Mouse (Mus musculus): Measurements from ENCODE around the gene Lsm14b.
A peak's percentile ranks its signal among the peaks of the same experiment; 100 is the strongest.

Lsm14b gene

DNA sequence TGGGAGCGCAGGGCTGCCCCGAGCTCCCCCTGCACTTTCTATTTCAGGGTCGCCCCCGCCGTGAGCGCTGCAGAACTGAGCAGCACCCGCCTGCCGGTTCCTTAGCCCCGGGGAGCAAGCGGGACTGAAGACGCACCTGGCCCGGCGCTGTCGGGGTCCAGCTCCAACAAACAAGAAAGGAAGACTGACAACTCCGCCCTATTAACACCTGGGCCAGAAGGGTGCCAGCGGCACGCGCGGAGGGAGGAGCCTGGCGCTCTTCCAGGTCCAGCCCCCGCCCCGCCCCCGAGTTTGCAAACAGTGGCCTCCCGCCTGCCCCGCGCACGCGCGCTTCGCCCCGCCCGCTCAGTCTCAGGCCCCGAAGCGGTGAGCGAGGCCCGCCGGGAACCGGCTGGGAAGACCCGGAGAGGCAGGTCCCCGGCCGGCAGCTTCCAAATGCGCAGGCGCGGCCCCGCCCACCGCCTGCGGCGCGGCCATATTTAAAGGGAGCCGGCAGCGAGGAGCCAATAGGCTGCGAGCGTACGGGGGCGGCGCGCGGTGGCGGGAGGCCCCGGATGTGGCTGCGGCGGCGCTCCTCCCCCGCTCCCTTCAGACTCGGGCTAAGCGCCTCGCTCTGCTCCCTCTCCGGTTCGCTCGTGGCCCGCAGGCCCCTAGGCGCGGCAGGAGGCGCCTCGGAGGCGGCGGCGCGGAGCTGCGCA, at the start of gene Lsm14b:
Gene Lsm14b, plus strand, starts transcription at position 587 of the 698 bp plus-strand sequence.
- DNase-seq (ENCODE audit: low read depth), result peak; percentile 94

DNA sequence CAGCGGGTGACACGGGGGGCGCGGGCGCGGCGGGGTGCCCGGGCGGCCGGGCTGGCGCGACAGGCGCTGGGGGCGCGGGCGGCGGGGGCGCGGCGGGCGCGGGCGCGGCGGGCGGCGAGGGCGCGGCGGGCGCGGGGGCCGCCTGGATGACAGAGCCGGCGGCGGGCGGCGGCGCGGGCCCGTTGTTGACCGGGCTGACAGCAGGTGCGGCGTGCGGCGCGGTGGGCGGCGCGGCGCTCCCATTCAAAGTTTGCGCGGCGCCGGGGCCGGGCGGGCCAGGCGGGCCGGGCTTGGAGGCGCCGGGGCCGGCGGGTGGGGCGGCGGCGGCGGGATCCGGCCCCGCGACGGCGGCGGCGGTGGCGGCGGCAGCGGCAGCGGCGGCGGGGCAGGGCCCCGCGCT, 48.9 kb upstream of the Lsm14b start:
- no peak for DNase-seq (ENCODE audit: low read depth)

DNA sequence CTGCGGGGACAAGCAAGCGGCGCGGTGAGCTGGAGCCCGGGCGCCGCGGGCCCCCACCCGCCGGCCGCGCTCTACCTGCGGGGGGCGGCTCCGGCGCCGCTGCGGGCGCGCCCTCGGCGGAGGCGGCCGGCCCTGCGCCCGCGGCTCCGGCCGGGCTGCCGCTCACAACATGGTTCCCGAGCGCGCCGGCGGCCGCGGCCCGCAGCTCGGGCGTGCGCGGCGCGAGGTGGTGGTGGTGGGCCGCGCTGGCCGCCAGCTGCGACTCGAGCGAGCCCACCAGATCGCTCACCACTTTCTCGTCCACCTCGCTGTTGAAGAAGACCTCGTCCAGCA, 48.5 kb upstream of the Lsm14b start:
- DNase-seq (ENCODE audit: low read depth), result no peak

DNA sequence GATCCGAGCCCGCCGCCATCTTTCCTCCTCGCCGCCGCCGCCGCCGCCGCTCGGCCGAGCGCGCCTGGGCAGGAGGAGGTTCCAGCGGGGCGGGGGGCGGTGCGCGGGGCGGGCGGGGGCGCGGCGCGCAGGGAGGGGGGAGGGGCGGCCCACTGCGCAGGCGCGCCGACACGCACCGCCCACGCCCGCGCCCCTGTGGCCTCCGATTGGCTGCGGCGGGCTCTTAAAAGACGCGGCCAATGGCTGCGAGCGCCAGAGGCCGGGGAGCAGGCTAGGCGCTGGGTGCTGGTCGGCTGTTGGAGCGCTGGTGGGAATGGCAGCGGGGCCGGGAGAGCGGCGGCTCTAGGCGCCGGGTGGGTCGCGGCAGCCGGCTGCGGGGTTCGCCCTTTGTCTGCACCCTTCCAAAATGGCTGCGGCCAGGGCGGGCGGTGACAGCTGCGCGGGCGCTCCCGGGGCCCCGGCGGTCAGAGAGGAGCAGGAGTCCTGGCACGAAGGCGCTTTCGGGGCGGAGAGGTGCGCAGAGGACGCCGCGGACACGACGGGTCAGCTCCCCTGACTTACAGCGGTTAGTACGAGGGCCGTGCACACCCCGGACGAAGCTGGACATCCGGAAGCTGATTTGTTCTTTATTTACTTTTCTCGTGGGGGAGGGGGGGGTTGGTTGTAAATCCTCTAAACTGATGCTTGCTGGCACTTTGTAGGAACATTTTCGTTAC, 48.0 kb upstream of the Lsm14b start, which contains the start of gene Taf4:
Gene Taf4, minus strand, starts transcription at position 19 of the 716 bp plus-strand sequence.
- peak; percentile 61 for DNase-seq (ENCODE audit: low read depth)

DNA sequence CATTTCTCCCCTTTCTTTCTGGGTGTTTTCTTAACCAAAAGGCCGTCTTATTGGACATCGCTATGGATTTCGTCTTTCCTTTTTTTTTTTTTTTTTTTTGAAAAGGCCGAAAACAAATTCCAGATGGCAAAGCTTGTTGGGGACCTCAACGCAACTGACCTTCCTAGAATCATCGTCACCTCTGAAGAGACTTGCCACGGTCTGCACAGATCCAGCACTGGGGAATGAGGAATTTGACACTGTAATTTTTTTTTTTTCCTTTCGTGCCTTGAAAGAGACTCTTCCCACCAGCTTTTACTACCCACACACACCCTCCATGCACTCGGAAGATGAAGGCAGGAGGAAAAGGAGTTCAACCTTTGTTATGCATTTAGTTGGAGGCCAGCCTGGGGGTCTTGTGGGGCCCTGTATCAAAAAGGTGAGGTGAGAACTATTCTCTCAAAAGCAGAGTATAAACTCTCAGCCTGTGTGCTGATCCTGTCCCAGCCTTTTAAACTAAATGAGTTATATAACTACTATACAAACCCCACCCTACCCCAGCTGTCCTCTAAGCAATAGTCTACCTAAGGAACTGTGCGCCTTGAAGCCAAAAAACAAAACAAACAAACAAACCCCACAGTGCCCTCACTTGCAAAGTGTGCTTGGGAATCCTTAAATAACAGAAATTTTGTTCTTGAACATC, 47.3 kb upstream of the Lsm14b start:
- no peak for DNase-seq (ENCODE audit: low read depth)

DNA sequence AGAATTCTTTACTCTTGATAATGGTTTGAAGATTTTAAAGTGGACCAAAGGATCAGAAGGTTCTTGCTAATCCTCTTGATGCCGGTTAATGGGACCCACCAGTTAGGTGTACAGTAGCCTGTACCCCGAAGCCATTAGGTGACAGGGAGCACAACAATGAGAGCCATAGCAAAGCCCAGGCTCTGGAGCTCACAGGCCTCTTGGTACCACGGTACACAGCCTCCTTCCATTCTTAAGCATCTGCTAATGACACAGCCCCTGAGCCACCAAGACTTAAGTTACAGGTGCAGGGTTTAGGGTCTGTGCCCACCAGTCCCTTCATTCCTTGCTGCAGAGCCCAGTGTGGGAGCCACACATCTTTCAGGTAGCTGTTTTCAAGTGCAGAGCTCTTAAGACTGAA, 46.5 kb upstream of the Lsm14b start:
- DNase-seq (ENCODE audit: low read depth), result no peak

DNA sequence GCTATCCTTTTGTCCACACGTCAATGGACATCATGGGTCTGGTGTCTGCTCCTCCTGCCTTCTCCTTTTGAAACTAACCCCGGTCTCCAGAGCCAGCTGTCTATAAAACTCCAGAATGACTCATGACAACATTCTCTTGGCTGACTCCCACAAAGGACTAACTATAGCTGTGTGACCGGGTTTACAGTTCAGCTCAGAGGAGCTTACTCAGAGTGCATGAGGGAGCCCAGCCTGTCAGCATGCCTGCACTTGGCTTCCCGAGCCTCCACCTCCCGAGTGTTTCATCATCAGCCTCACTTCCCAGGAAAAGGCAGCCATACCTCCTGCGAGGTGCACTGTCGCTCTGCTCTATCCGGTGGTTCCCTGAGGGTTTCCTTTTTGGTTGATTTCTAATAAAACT, 45.0 kb upstream of the Lsm14b start:
- no peak for DNase-seq (ENCODE audit: low read depth)

DNA sequence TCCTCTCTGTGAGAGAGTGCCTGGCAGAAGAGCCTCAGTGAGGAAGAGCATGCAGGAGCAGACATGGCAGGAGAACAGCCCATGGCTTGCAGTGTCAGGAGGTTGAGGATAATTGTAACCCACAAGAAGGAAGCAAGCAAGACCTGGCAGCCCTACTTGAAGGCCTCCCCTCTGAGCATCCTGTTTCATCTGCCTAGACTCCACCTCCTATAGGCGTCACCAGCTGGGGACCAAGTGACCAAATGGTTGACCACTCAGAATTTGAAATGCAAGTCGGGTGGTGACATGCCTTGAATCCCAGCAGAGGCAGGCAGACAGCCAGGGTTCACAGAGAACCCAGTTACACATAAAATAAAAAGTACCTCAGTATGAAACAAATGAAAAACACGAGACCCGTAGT, 44.2 kb upstream of the Lsm14b start:
- no peak for DNase-seq (ENCODE audit: low read depth)

DNA sequence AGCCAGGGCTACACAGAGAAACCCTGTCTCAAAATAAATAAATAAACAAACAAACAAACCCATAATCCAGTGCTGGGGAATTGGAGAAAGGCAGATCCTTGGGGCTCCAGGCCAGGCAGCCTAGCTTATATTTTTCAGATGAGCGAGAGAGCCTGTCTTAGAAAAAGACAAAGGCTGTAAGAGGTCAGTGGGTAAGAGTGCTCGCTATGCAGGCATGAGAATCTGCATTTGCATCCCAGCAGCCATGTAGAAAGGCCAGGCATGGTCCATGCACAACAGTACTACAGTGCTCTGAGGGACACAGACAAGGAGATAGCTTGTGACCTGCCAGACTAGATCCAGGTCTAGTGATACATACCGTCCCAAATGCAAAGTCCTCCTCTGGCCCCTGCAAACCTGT, 42.1 kb upstream of the Lsm14b start:
- no peak for DNase-seq (ENCODE audit: low read depth)

DNA sequence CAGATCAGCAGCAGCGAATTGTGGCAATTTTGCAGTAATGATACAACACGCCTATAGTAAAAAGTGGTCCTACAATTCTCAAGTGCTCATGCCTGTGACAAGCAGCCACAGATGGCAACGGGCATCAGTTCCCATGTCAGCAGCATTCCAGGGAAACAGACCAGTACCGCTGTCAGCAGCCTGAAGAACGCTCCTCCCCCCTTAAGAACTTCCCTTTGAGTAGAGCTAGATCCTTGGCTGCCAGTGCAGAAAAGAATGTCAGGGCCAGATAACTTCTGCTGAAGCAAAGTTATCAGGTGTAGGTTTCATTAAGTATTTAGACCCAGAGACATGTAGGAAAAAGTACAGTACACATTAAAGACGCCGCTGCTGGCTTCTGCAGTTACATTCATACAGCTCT, 40.0 kb upstream of the Lsm14b start:
- no peak for DNase-seq (ENCODE audit: low read depth)

DNA sequence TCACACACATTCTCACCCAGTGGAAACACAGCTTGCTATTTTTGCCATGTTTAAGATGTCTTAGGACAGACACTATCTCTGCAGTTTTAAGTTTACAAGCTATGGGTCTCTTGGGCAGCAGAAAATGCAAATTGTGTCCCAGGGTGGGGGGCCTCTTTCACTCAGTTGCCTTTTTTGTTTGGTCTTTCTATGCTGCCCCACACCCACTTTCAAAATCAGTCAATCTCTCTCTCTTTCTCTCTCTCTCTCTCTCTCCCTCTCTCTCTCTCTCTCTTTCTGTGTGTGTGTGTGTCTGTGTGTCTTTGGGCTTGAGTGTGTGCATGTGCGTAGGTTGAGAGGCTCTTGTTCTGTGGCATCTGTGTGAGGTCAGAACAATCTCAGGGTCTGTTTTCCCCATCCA, 39.1 kb upstream of the Lsm14b start:
- DNase-seq (ENCODE audit: low read depth), result no peak

DNA sequence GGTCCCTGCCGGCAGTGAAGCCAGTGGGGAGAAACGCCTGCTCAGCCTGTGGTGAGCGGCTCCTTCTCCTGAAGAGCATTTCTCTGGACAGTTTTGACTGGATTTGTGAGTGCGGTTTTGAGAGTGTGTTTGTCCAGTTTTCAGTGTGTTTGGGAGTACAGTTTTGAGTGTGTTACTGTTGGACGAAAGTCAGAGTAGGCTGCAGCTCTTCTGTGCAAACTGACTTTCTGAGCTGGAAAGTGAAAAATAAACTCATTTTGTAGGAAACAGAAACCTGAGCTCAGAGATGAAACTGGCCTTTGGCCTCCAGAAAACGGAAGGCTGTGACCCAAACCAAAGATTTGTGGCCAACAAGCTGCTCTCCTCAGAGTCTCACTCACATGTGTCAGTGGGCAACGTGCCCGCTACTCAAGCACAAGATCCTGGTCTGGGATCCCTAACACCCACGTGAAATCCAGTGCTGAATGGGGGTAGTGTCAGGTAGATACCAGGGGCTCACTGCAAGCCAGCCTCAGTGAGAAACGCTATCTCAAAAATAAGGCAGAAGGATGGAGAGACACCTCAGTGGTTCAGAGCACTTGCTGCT, 38.3 kb upstream of the Lsm14b start:
- DNase-seq (ENCODE audit: low read depth), result no peak

DNA sequence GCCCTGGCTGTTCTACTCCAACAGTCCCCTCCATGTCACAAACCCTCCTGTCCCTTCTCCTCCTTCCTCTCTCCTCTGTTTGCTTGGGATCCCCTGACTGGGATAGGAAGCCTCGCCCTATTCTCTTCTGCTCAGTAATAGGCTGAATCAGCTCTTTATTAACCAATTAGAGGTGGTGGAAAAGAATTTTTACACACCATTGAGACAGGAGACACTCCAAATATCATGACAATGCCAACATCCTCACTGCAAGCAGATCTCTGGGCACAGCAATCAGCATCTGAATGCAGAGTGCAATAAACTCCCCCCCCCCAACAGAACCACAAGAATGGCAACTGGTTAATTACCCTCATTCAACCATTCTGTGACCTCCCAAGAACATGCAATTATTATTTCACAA, 35.7 kb upstream of the Lsm14b start:
- no peak for DNase-seq (ENCODE audit: low read depth)

DNA sequence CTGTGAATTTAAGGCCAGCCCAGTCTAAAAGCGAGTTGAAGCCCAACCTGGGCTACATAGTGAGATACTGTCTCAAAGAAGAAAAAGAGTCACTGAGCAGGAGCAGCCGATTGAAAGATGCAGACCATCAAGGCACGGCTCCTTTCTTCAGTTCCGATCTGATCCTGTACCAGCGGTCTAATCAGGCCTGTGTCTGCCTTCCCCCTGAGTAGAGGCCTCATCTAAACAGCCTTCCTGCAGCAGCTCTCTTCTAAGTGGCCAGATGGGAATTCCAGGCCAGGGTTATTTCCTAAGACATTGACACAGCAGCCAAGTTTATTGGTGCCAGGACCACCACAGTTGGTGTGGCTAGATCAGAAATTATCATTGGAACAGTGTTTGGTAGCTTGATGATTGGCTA, 31.7 kb upstream of the Lsm14b start:
- DNase-seq (ENCODE audit: low read depth), result no peak

DNA sequence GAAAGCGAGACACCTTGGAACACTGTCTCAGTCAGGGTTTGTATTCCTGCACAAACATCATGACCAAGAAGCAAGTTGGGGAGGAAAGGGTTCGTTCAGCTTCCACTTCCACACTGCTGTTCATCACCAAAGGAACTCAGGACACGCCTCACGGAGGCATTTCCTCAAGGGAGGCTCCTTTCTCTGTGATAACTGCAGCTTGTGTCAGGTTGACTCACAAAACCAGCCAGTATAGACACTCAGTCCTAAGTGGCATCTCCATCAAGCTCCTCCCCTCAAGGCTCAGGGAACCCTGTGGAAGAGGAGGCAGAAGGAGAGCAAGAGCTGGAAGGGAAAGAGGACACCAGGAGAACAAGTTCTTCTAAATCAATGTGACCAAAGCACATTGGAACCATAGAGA, 26.4 kb upstream of the Lsm14b start:
- DNase-seq (ENCODE audit: low read depth), result no peak

DNA sequence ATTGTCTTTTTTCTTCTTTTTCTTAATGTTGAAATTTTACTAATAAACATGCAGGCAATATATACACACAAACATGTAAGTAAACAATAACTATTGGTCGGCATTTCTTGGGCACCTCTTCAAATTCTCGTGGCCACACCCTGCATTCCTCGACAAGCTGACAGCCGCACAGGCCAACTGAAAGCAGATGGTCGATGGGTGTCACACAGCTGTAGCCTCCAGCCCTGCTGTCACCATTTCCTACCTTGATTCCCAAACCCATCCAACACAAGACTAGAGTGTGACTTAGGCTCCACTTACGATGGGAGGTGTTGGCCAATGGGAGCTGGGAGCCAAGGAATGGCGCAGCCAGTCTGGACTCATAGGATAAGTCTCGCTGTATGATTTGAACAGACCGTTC, 23.2 kb upstream of the Lsm14b start:
- no peak for DNase-seq (ENCODE audit: low read depth)

DNA sequence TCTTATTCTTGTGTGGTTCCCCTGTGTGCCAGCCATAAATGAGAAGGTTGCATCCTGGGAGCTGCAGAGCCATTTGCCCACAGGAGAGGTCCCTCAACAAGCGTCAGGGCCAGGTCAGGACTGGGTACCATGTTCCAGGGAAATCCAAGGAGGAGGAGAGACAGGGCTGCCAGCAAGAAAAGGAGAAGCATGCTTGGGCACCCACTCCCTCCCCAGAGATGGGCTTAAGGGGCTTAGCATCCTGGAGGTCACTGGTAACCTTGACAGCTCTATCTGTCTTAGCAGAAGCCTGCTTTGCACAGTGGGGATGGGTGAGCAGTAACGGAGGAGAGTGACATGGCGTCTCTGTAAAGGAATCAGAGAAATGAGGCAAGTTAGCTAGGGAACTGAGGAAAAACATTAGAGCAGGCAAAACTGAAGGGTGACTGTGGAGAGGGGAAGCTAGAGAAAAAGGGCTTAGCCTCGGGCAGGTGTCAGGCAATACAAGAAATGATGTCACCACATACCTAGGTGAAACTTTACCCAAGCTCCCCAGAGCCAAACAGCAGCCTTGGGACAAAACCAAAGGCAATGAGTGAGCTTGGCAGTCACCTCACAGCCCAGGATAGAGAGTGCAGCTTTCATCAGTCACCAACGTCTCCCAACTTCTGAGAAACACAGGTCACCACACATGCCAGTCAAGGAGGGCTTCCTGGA, 19.0 kb upstream of the Lsm14b start:
- no peak for DNase-seq (ENCODE audit: low read depth)

DNA sequence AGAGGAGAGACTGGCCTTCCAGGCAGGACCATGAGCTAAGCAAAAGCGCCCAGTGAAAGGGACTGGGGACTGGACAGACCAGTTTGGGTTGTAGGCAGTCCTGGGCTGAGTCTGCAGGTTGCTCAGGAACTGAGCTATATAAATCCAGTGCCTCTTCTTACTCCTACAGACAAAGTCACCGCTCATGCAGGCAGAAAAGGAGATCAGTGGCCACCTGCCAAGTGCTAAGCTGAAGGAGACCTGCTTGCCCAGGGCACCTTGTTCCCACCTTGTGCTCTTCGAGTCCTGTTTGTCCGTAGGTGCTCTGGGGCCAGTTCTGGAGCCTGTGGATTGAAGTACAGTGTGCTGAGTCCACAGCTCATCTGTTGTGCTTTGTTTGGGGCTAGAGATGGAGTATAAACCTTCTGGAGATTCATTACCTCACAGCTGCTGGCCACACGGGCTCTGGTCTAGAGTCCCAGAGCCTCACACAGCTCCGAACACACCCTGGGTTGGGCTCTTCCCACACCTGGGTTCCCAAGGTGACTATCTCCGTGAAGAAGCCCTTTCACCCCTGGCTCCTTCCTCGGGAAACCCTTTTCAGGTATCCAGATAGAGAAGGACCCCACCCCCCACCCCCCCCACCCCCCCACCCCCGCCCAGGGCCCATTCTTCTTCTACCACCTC, 18.3 kb upstream of the Lsm14b start:
- DNase-seq (ENCODE audit: low read depth), result no peak

DNA sequence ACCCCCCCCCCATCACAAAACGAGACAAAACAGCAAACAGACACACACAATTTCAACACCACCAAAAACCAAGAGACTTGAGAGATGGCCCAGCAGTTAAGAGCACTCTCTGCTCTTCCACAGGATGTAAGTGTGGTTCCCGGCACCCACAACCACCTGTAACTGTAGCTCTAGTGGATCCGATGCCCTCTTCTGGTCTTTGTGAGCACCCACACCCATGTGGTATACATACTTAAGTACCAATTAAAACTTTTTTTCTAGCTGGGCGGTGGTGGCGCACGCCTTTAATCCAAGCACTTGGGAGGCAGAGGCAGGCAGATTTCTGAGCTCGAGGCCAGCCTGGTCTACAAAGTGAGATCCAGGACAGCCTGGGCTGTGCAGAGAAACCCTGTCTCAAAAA, 14.1 kb upstream of the Lsm14b start:
- DNase-seq (ENCODE audit: low read depth), result no peak

DNA sequence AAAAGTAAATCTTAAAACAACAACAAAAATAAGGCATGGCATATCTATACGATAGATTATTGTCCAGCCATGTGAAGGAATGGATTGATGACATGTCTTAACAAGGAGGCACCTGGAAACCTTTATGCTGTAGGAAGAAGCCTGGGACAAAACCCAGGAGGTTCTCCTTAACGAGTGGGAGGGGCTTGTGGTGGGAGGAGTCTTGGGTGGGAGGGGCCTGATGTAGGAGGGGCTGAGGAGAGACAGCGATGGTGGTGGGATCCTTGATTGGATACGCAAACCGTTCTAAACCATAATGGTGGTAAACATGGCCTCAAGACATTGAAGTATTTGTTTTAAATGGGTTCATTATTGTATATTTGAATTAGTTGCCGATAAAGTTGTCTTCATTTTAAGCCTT, 13.4 kb upstream of the Lsm14b start:
- no peak for DNase-seq (ENCODE audit: low read depth)

DNA sequence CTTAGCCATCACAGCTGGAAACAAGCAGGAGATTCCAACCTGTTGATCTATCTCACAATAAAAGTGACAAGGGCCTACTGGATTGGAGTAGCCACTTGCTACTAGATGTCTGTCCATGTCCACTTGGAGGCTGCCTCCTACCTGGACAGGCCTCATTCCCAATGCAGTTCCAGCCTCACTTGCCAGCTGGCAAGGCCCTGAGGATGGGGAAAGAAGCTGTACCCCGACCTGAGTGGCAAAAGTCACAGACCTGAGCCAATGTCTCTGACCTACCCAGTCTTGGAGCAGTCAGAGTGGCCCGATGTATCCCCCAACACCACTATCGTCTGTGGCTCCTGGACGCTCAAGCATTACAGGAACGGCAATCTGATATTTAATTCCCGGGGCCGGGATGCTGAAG, 11.1 kb upstream of the Lsm14b start:
- DNase-seq (ENCODE audit: low read depth), result no peak

DNA sequence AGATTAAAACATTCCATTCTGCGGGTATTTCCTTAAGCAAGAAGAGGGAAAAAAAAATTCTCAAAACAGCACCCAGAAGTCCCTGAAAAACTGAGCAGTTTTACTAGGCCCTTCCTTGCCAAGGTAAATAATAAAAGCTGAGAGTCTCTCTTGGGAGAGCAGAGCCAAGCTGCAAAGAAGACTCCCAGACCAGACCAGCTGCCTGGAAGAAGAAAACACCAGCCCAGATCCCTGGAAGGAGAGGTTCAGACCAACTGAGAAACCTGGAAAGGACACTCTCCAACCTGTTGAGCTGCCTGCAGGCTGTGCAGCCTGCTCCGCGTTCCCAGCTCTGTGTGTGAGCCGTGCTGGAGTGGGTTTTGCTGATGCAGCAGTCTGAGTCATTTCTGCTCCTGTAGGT, 7.2 kb upstream of the Lsm14b start:
- no peak for DNase-seq (ENCODE audit: low read depth)

Data from c-Kit-positive CD71-positive TER-119-negative erythroid progenitor cells, embryonic 14.5 days (primary cell).